Mouse (Mus musculus) ovary, postnatal 10 days (tissue): Measurements from ENCODE around the gene Cavin1.
"Not testable (repeated sequence)": the region's sequence is repeated elsewhere in the genome, so short reads cannot be mapped to it uniquely, and the experiment has no call there.

Source experiments
- DNase-seq: peaks from one replicate; pipeline ENCODE4 v3.0.0; 2022; ENCODE audit warnings: low spot score

Cavin1 gene

DNA sequence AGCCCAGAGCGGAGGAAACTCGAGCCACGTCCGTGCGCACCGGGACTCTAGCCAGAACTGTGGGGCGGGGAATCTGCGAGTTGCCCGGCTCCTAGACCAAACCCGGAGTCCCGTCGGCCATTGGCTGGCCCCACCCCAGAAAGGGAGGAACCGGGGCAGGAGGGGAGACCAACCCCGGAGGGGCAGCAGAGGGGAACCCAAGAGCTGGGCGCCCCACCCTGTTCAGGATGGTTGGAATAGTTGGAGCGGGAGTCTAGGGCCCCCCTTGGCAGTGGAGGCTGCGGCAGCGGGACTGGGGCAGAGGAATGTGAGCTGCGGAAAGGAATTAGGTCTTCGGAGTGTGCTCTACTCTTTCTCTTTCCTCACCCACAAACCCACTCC is at the start of gene Cavin1:
Gene Cavin1, minus strand, starts transcription at position 331 of the 381 bp plus-strand sequence.
- DNase-seq = peak; percentile 98

DNA sequence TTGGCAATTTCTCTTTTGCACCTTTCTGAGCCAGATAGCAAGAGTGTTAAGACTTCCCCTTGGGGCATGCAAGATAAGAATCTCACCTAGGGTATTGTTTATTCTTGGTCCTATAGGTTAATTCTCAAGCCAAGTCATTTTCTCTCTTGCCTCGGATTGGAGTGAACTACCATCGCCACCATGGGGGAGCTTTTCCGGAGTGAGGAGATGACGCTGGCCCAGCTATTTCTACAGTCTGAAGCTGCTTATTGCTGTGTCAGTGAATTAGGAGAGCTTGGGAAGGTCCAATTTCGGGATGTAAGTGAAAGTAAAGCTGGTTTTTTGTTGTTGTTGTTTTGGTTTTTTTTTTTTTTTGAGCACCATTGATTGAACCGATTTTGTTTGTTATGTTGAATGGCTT is 41.0 kb upstream of the Cavin1 start:
- DNase-seq = no peak

DNA sequence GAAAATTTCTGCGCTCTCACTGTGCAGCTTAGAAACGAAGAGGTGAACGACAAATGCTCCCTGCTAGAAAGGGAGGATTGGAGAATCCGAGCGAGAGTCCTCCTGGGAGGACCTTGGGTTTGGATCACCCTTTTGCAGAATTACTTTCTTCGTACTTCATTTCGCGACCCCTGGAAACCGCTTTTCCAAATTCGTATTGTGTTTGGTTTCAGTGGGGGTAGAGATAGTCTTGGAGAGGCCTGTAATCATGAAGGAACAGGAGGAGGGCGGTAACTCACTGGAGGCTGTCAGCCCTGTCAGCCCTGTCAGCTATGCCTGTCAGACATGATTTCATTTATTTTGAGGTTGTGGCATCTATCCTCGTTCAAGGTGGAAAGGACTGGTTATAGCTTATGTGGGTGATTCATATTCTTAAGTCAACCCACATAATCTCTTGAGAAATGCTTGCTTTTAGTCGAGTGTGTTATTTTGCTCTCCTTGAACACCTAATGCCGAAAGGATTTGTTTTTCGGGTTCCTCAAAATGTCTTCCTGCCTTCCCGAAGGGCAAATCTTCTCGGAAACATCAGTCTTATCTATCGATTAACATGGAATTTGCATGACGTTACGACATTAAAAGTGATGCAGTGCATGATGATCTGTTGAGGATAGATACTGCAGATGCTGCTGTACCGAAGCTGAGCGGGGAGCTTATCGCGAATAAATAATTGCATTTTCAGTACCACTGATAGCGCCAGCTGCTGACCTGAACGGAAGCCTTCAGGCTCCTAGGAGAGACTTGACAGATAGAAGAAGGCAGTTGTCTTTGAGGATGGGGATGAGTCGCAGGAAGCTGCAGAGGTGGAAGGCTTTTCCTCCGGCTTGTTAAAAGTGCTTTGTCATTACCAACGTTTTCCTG is 39.4 kb upstream of the Cavin1 start:
- no peak for DNase-seq

DNA sequence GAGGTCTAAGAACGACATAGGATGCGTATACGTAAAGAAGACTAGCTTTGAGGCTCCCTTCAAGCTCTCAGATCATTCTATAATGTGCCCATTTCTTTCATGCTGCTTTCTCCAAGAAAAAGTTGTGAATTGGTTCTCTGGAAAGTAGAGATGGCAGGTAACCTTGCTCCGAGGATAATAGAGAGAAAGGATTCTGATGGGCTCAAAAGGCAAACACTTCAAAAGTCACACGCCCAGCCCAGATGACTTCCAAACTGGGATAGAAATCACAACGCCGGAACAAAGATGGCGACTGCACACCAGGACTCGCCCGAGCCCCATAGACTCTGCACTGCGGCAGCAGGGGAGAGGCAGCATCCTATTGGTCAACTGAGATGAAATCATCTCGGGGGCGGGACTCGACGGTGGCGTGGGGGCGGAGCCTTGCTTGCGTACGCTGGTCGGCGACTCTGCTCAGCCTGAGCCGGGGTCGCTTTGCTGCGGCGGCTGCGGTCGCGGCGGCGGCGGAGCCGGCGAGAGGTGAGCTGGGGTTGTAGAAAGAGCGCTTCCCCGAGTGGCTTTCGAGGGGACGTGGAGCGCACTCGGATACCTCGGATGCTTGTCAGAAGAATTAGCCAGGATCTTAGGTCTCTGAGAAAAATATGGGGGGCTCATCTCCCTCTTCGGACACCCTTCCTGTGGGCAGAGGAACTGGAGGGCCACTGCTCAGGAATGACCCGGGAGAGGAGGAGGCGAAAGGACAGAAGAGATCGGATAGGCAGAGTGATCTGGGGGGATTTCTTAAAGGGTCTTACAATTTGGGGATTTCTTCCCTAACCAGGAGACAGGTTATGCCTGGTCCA is 38.6 kb upstream of the Cavin1 start, which contains the start of gene Atp6v0a1:
Gene Atp6v0a1, plus strand, starts transcription at position 407 of the 842 bp plus-strand sequence.
- DNase-seq = peak; percentile 92

DNA sequence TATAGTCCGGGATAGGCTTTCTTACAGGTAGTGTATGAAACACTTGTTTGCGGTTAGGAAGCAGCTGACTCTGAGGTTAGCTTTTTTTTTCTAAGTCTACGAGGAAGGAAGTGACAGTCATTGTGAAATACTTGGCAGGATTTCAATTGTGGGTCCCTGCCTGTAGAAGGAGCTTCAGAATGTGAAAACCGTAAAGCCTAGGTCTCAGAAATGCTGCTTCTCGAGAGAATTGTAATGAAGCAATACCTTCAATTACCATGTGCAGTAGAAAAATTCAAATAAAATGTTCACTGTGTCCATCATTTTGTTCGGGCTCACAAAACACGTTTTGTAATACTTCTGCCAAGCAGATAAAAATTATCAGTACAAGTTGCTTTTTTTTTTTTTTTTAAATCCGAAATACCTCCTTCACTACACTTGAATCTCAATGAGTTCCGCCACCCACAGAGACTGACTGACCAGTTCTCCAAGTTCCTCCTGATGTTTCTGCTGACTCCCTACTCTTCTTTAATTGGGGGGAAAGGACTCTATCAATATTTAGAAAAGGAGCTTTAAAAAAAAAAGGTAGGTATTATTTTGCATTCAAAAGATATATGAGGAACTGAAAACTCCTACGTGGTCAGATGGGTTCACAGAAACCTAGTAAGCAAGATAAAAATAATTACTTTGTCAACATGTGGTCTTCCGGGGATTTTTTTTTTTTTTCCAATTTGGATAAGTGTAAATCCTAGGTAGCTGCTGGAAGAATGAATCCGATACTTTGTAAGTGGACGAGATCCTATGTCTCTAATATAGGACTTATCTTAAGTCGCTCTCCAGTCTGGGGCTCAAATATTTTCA is 37.7 kb upstream of the Cavin1 start:
- no peak for DNase-seq

DNA sequence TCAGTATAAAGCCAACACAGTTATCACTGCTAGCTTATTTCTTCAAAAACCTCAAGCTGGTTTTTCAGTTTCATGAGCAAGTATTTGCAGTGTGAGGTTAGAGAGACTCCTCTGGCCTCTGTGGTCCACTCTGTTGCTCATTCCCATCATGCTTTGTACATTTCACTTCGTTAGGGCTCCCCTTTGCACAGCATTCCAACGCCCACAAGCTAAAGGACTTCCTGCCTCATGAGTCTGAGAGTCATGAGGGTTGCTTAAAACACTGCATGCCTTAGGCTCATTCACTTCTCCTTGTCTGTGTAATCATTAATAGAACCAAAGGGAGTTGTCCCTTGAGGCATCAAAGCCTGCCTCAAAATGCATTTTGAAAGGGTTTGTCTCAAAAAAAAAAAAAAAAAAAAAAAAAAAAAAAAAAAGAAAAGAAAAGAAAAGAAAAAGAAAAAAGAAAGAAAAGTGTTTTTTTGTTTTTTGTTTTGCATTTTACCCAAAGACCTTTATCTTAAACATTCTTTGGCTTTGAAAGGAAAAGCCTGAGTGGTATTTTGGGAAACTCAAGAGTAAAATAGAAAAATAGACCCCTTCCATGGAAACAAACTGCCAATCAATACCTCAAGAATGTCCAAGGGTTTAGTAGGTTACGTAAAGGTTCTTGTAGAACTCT is 32.5 kb upstream of the Cavin1 start:
- DNase-seq = no peak

DNA sequence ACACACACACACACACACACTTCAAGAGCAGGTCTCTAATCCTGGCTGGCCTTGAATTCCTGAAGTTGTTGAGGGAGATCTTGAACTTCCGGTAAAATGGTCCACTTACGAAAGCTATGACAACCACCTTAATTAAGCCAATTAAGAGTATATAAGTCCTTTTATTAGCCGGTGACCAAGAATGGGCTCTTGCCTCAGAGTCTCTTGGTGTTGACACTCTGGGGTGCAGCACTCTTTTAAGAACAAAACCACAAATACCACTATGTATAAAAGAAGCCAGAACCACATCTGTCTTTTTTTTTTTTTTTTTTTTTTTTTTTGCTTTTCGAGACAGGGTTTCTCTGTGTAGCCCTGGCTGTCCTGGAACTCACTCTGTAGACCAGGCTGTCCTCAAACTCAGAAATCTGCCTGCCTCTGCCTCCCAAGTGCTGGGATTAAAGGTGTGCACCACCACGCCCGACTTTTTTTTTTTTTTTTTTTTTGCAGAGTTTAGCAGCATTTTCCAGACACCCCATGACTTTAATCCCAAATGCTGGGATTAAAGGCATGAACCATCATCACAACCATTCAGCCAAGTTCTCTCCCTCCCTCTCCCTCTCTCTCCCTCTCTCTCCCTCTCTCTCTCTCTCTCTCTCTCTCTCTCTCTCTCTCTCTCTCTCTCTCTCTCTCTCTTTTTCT is 31.3 kb upstream of the Cavin1 start:
- DNase-seq = not testable (repeated sequence)

DNA sequence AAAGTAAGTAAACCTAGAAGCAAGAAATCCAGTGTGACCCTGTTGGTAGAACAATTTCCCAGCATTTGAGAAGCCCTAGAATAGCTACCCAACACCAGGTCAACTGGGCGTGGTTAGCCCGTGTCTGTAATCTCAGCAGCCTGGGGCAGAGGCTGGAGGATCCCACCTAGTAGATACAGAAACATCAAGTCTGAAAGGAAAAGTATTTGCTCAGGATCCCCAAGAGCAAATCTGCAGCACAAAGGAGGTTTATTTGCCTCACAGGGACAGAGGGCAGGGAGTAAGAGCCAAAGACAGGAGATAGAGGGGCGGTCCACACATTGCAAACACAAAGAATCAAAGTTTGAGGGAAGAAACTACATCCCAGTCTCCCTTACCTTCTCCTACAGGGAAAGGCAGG is 28.6 kb upstream of the Cavin1 start:
- no peak for DNase-seq

DNA sequence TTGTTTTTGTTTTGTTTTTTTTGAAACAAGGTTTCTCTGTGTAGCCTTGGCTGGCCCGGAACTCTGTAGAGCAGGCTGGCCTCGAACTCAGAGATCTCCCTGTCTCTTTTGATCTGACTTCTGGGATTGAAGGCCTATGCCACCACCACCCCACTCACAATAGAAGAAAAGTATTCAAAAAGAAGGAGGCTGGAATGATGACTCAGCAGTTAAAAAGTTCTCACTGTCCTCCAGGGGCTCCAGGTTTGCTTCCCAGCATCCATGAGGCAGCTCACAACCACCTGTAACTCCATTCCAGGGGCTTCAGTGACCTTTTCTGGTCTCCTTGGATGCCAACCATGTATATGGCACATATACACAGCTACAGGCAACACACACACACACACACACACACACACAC is 28.1 kb upstream of the Cavin1 start:
- no peak for DNase-seq

DNA sequence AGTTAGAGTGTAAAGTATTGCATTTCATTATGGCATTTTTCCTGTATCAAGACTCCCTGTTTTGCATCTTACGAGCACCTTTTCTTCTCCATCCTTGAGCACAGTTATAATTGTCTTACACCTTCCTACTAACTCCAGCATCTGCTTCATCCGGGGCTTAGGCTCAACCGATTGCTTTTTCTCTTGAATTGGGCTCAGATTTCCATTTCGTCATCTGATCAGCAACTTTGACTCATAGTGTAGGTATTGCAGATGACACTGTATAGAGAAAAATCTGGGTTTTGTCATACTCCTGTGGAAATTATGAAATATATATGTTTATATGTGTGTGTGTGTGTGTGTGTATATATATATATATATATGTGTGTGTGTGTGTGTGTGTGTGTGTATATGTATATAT is 25.8 kb upstream of the Cavin1 start:
- DNase-seq = no peak

DNA sequence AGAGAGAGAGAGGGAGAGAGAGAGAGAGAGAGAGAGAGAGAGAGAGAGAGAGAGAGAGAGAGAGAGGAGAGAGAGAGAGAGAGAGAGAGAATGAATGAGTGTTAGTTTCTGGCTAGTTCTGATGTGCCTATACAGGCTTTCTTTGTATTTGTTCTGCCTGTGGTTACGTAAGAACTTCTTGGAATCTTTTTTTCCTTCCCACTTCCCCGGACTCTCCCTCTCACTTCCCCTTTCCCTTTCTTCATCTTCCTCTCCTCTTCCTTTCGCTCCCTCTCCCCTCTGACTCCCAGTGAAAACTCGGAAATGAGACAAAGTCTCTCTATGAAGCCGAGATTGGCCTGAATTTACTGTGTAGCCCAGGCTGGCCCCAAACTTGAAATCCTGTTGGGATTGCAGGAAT is 24.0 kb upstream of the Cavin1 start:
- DNase-seq = no peak

DNA sequence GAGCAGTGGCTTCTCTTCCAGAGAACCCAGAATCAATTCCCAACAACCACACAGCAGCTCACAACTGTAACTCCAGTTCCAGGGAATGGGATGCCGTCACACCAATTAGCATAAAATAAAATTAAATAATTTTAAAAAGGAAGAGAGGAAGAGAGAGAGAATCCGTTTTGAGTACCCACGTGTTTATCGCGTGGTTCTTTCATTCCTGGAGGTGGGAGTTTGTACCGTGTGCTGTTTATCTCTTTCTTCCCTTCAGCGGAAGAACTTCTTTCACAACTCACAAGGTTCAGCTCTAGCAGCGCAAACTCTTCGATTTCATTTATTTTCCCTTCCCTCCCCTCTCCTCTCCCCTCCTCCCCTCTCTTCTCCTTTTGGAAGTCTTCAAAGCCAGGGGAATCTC is 23.5 kb upstream of the Cavin1 start:
- no peak for DNase-seq

DNA sequence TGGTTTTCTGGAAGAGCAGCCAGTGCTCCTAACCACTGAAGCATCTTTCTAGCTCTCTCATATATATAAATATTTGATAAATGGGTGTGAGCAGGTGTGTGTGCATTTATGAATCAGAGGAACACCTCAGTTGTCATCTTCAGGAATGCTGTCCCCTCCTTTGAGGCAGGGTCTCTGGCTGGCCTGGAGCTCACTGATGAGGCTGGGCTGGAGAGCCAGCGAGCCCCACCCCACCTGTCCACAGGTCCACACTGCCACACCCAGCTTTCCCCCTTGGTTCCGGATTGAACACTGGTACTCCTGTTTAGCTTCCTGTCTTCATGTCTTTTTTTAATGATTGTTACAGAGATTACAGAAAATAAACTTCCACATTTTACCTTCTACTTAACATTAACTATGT is 22.8 kb upstream of the Cavin1 start:
- no peak for DNase-seq

DNA sequence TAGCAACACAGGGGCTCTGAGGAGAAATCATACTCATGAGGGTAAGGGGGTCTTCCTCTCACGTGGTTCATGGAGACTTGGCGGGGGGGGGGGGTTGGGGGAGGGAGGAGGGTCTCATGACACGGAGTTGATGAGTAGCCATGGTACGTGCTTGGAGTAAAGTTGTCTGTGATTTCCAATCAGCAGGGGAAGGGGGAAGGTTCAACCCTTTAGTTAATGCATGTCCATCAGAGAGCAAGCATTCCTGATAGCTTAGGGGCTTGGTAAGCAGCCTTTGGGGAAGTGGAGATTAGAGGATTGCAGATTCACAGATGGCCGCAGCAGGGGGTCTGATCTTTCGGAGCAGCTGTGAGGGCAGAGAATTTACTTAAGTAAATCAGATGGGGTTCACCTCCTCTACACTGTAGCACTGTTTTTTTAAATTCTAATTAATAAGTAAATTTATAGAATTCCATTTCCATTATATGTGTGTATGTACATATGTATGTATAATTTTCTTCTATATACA is 20.4 kb upstream of the Cavin1 start:
- DNase-seq = no peak

DNA sequence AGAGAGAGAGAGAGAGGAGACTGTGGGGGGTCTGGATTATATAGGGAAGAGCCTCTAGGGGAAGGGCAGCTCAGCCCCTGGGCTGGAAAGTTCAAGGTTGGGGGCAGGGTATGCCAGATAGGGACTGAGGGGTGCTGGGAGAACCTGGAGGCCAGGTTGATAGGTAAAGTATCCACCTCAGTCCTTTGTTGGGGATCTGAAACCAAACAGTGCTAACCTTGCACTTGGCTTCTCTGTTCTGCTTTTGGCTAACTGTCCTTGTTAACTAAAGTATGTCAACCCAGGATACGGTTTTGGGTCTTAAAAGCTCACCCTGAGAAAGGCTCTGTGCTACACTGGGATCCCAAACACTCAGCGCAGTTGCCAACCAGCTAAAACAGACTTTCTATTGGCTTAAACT is 19.0 kb upstream of the Cavin1 start:
- no peak for DNase-seq

DNA sequence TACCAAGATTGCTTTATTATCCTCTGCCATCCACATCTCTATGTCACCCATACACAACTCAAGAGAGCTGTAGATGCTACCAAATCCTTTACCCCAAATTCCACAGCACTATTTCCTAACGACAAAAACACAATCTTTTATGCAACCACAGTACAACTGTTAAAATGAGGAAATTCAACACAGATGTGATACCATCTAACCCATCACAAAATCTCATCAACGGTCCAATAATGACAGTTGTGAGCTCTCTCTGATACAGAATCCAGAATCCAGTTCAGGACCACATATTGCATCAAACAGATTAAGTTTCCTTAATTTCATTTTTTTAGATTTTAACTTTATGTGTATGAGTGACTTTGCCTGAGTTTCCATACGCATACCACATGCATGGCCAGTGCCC is 18.0 kb upstream of the Cavin1 start:
- no peak for DNase-seq

DNA sequence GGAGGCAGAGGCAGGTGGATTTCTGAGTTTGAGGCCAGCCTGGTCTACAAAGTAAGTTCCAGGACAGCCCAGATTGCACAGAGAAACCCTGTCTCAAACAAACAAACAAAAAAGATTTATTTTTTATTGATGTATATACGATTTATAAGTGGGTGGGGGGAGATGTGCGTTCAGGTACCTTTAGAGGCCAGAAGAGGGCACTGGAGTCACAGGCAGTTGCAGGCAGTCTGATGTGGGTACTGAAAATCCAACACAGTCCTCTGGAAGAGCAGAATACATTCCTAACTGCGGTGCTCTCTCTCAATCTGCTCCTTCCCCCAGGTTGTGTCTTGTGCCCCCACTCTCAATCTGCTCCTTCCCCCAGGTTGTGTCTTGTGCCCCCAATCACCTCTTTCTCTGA is 14.9 kb upstream of the Cavin1 start:
- no peak for DNase-seq

DNA sequence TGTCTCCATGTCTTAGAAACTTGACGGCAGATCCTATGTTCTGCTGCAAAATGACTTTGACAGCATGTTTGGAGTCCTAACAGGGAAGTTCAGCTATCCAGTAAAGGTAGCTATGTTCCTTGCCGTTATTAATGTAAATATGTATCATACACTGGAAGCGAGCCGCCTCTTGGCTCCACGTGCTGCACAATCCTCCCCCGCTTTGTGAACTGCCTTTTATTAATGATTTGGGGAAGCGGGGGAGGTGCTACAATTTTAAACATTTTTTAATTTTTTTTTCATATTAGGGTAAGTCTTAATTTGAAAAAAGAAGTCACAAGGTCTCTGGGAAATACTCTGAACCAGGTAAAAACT is 13.1 kb upstream of the Cavin1 start:
- no peak for DNase-seq

DNA sequence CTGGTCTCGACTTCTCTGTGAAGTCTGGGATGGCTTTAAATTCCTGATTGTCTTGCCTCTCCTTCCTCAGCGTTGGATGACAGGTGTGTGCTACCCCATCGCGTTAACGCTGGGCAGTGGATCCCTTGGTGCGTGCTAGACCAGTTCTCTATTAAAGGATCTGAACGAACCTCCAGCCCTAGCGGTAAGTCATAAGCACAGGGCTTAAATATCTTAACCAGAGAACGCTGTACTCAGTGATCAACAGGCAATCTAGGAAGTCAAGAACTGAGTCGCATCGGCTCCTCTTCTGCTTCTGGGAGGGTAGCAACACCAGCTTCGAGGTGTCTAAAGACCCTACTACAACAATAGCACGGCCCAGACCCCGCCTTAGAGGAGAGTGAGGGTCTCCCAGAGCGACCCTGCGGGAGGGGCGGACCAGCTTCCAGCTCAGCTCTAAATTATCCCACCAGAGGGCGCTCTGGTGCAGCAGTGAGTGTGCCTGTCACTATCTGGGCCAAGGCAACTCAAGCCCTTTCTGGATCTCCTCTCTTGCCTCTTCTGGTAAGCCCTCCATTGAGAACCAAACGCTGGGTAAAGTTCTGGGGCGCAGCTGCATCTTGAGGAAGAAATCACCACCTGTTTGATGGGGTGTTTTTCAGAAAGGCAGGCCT is 12.6 kb upstream of the Cavin1 start:
- peak; percentile 74 for DNase-seq

DNA sequence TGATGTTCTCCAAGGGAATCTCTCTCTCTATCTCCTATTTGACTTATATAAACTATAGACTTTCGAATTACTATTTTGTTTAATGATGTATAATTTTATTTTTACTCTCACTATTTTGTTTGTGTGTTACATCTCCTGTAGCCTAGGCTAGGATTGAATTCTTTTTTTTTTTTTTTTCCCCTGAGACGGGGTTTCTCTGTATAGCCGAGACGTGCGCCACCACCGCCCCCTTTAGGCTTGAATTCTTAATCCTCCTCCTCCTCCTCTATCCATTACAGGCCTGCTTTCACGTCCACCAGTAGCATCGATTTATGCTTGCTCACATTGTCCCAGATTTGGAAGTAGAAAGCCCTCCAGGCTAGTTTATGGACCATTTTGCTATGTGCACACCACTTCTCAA is 11.4 kb upstream of the Cavin1 start:
- no peak for DNase-seq
